Mouse (Mus musculus) left cerebral cortex, adult 9 months (tissue): ENCODE data around the gene 1110008L16Rik.
A peak's percentile ranks its signal among the peaks of the same experiment; 100 is the strongest.
"Not testable (repeated sequence)": the region's sequence is repeated elsewhere in the genome, so short reads cannot be mapped to it uniquely, and the experiment has no call there.

ENCODE experiments used
- DNase-seq, 2 experiments: peaks; one replicate each; pipeline ENCODE4 v3.0.0; 2022; ENCODE audit warnings: low spot score in 2 of 2

The 1110008L16Rik gene

GRCm38 (mm10) chr12:55338490-55338889 is 39.1 kb downstream of the 1110008L16Rik start:
- DNase-seq: not testable (repeated sequence)

GRCm38 (mm10) chr12:55343045-55343444 is 43.7 kb downstream of the 1110008L16Rik start:
- not testable (repeated sequence) for DNase-seq

- no peak for DNase-seq
Measured at GRCm38 (mm10) chr12:55343998-55344397, 44.6 kb downstream of the 1110008L16Rik start.

GRCm38 (mm10) chr12:55344583-55344982 is 45.2 kb downstream of the 1110008L16Rik start:
- no peak for DNase-seq

- DNase-seq: no peak
Measured at GRCm38 (mm10) chr12:55353423-55353822, 54.0 kb downstream of the 1110008L16Rik start.

- peak in 1 of 2 experiments; percentile 54 for DNase-seq
Measured at GRCm38 (mm10) chr12:55354904-55355303, 55.5 kb downstream of the 1110008L16Rik start.

GRCm38 (mm10) chr12:55357303-55357702 is 57.9 kb downstream of the 1110008L16Rik start:
- no peak for DNase-seq

- DNase-seq: no peak
Measured at GRCm38 (mm10) chr12:55360929-55361328, 61.6 kb downstream of the 1110008L16Rik start.

GRCm38 (mm10) chr12:55365083-55365482 is 65.7 kb downstream of the 1110008L16Rik start:
- no peak for DNase-seq

GRCm38 (mm10) chr12:55372424-55373055 is 73.2 kb downstream of the 1110008L16Rik start:
- DNase-seq: no peak

- no peak for DNase-seq
Measured at GRCm38 (mm10) chr12:55376956-55377609, 77.7 kb downstream of the 1110008L16Rik start.

- no peak for DNase-seq
Measured at GRCm38 (mm10) chr12:55377610-55377980, 78.2 kb downstream of the 1110008L16Rik start.

GRCm38 (mm10) chr12:55384023-55384749 is 84.8 kb downstream of the 1110008L16Rik start, which contains the start of gene Psma6:
Gene Psma6 (plus strand): TSS chr12:55384222.
- no peak for DNase-seq

- no peak for DNase-seq
Measured at GRCm38 (mm10) chr12:55384826-55385225, 85.4 kb downstream of the 1110008L16Rik start.

- peak in 1 of 2 experiments; percentile 23 for DNase-seq
Measured at GRCm38 (mm10) chr12:55385931-55386330, 86.6 kb downstream of the 1110008L16Rik start.

- no peak for DNase-seq
Measured at GRCm38 (mm10) chr12:55386456-55386855, 87.1 kb downstream of the 1110008L16Rik start.

- no peak for DNase-seq
Measured at GRCm38 (mm10) chr12:55387083-55387787, 87.9 kb downstream of the 1110008L16Rik start.

GRCm38 (mm10) chr12:55387788-55388465 is 88.5 kb downstream of the 1110008L16Rik start:
- DNase-seq: no peak

- DNase-seq: peak in 1 of 2 experiments; percentile 25
Measured at GRCm38 (mm10) chr12:55388478-55388877, 89.1 kb downstream of the 1110008L16Rik start.

GRCm38 (mm10) chr12:55389132-55390081 is 90.0 kb downstream of the 1110008L16Rik start:
- no peak for DNase-seq
